Mouse (Mus musculus) left cerebral cortex, postnatal 14 days (tissue): ENCODE results near the gene Macrod1. TPM values are rescaled to one million over a fixed set of nuclear protein-coding genes. Genes with fewer than 3 reads are reported as not detected.
A peak's percentile ranks its signal among the peaks of the same experiment; 100 is the strongest.
"Not testable (repeated sequence)": the region's sequence is repeated elsewhere in the genome, so short reads cannot be mapped to it uniquely, and the experiment has no call there.

Source experiments
- DNase-seq, 2 experiments: peaks; one replicate each; pipeline ENCODE4 v3.0.0; 2021 to 2022; ENCODE audit warnings: low spot score in 2 of 2, mixed read lengths in 1 of 2
- intact Hi-C: fragments of 180-260 bp; cut with DNase I; formaldehyde crosslinking; loops from one replicate; pipeline ENCODE4 v1.15.1; 2025
- total RNA-seq, 2 experiments: library from RNA; stranded (reverse); gene quantifications; 2 replicates each; pipeline ENCODE4 v1.2.3; 2021

The Macrod1 gene
- total RNA-seq, 2 experiments from 2014 or later, result 8.4 to 11.3 TPM

- intact Hi-C loops, result no loop called here
- no peak for DNase-seq
Measured at GRCm38 (mm10) chr19:7072221-7072620, 15.6 kb downstream of the Macrod1 start.

GRCm38 (mm10) chr19:7073997-7074781 lies 17.6 kb downstream of the Macrod1 start:
- intact Hi-C loops, result no loop called here
- DNase-seq, result no peak

DNA sequence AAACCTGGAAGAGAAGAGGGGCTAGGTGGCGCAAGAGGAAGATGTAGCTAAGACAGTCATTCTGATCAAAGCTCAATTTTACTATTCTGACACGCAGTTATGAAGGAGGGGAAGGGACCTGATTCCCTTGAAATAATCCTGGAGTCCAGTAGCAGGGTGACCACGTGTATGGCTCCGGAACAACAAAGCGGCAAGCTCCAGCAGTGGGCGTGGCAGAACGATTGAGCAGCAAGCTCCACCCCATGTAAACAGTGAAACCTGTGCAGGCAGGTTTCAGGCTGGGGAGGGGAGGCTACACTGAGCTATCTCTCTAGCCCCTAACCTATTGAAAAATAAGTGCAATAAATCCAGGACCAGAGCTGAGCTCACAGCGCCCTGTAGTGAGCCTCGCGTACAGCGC lies 18.7 kb downstream of the Macrod1 start:
- DNase-seq, intact Hi-C loops: not testable (repeated sequence)

GRCm38 (mm10) chr19:7077666-7078065 lies 21.1 kb downstream of the Macrod1 start:
- no peak for DNase-seq
- intact Hi-C loops, result no loop called here

DNA sequence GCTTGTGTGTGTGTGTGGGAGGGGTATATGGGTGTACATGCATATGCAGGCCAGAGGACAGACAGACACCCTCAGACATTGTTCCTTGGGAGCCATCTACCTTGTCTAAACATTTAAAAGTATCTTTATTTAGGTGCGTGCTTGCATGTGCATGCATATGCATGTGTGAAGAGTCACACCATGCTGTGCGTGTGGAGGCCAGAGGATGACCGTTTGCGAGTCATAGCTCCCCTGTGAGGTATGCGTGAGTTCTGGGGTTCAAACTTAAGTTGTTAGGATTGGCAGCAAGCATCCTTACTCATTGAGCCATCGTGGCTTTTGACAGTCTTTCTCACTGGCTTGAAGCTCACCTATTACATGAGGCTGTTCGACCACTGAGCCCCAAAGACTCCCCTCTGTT lies 21.7 kb downstream of the Macrod1 start:
- no peak for DNase-seq
- intact Hi-C loops, result no loop called here

DNA sequence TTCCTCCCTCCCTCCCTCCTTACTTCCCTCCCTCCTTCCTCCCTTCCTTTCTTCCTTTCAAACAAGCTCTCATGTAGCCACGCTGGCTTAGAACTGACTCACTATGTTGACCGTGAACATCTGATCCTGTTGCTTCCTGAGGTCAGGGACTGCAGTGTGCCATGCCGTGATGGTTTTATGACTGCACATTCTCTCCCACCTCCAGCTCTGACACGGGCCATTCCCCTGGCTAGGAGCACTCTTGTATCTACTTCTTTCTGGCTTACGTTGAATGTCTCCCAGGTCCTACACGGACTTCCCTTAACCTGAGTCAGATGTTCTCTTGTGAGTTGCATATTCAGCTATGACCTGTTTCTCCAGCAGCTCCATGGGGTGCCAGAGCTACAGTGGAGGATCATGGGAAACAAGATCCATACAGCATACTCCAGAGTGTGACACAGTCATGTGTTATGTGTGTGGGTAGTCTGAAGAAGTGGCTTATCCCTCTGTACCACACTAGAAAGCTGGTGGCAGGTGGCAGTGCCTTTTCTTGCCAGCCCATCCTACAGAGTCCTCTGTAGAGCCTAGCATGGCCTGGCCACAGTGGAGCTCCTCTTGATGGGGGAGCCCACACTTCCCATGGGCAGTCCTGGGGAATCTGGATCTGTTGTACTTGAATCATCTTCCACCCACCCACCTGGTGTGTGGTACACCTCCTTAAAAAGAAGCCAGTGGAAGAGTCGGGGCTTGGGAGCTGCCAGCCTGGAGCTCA lies 25.1 kb downstream of the Macrod1 start:
- peak in 1 of 2 experiments; percentile 71 for DNase-seq
- intact Hi-C loops, result no loop called here

- peak; percentile 40 to 71 for DNase-seq
- intact Hi-C loops, result no loop called here
Measured at GRCm38 (mm10) chr19:7083035-7083794, 26.6 kb downstream of the Macrod1 start.

DNA sequence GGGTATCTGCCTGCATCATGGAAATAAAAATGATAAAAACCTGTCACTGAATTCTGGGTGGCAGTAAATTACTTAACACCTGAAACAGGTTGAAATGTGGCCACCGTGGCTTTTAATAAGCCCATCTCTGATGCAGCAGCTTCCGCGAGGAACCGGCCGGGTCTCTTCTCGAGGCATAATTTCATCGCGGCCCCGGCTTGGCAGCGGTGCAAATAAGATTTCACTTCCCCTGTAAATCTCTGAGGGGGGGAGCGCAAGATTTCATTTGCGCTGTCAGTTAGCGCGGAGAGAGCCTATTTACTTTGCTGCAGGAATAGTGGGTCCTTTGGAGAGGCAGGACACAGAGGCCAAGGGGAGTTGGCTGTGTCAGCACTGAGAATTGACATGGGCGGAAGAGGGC lies 28.1 kb downstream of the Macrod1 start:
- intact Hi-C loops, result no loop called here

DNA sequence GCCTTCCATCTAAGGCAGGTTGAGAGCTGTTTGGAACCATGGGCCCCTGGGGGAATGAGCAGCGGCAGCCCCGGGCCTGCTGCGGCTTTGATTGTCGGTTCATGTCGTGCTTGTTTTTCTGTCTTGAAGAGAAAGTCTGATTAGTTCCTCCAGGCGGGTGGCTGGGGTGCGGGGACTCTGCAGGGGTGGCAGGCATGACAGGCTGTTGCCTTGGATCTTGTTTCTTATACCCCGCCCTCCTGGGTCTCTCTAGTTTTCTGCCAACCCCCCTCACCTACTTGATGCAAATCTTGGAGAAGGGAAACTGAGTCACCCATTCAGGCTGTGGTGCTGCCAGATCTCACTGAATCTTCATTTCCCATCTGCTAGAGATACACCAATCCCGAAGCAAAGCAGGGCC lies 31.9 kb downstream of the Macrod1 start:
- intact Hi-C loops, result no loop called here
- DNase-seq, result no peak

More for the DNA sequence above, 28.1 kb downstream of the Macrod1 start:
- no peak for DNase-seq

DNA sequence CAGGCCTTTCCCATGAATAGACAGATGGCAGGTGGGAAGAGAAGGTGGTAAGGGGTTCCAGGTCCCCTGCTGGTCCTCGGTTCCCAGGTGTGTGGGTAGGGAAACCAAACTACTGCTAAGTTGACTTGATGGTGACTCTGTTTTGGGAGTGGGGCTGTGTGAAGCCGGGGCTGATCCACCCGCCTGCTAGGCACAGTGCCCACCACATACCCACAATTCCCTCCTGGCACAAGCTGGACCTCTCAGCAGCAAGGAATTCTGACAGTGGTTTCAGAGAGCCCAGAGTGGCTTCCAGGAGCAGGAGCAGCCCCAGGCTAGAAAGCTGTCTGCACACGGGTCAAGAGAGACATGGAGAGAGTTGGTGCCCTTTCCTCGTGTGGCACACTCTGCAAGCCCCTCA lies 32.4 kb downstream of the Macrod1 start:
- intact Hi-C loops, result no loop called here
- no peak for DNase-seq

GRCm38 (mm10) chr19:7089842-7090251 lies 33.2 kb downstream of the Macrod1 start:
- no peak for DNase-seq
- intact Hi-C loops, result no loop called here

GRCm38 (mm10) chr19:7090369-7091064 lies 33.9 kb downstream of the Macrod1 start:
- DNase-seq, result peak; percentile 55 to 60
- intact Hi-C loops, result no loop called here

DNA sequence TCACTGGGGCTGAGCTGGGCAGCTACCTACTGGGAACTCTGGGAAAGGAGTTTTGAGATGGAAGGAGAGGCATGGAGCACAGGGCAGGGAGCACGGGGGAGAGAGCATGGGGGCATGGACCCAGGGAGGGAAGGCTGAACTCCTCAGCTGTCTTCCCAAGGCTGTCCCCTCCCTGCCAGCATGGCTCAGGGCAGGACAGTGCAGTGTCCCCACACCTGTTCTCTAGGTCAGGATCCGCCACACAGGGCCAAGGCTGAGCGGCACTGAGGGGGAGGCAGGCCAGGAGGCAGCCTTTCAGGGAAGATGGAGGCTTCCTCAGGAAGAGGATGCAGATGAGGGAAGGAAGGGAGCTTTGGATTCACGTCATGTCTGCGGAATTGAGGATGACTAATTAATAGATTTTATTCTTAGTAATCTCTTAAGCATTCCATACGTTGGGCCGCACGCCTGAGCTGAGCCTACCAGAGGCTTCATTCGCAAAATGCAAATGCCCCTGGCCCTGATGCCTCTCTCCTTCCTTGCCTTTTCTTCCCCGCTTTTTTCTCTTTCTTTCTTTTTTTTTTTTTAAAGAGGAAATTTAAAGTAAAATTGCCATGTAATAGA lies 34.9 kb downstream of the Macrod1 start:
- no peak for DNase-seq
- intact Hi-C loops, result no loop called here

- DNase-seq, result no peak
- intact Hi-C loops, result no loop called here
Measured at GRCm38 (mm10) chr19:7092756-7093155, 36.1 kb downstream of the Macrod1 start.

DNA sequence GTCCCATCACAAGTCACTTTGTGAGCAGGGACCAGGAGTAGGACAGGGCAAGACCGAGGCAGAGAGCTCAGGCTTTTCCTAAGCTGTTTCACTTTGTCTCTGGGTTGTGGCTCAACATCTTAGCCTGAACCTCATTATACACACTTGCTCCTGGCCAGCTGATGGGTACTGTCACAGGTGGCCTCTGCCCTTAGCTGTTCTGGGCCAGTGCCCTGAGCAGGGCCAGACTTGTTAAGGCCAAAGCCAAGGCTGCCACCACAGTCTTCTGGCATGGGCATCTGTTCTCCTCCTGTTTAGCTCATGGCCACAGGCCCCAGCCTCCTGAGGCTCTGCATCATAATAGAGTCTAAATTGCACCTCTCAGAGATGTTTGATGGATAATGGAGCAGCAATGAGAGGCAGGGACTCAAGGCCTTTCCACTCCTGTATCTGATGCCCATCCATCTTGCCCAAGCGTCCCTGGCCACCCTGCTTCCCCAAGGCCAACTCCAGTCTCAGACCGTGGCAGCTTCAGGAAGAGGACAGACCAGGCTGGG lies 43.1 kb downstream of the Macrod1 start:
- intact Hi-C loops, result no loop called here
- DNase-seq, result no peak

GRCm38 (mm10) chr19:7102039-7102438 lies 45.4 kb downstream of the Macrod1 start:
- intact Hi-C loops, result no loop called here

DNA sequence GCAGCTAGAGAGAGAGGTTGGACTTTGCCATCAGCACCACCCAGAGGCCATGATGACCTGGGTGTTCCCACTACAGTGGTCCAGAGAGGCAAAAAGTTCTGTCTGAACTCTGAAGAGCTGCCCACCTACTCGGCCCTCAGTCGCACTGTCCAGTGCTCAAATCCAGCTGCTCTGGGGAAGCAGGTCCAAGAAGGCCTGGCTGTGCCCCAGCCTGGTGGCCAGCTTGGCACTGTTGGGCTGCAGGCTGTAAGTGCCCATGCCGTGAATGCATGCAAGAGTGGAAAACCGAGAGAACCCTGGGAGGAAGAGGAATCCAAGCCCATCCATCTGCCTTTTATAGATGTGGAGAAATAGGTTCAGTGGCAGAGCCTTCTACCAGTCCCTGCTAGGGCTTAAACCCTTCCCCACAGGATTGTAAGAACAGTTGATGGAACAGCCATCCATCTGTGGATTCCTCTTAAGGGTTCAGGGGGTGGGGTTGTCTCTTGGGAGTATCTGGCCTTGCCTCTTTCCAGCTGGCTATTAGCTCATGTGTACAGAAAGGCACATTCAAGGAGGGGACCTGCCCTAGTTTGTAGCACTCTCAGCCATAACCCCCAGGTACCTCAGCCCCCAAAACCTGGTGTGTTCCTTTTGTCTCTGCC lies 46.9 kb downstream of the Macrod1 start:
- no peak for DNase-seq
- intact Hi-C loops, result no loop called here

More at GRCm38 (mm10) chr19:7102039-7102438, 45.4 kb downstream of the Macrod1 start:
- no peak for DNase-seq

DNA sequence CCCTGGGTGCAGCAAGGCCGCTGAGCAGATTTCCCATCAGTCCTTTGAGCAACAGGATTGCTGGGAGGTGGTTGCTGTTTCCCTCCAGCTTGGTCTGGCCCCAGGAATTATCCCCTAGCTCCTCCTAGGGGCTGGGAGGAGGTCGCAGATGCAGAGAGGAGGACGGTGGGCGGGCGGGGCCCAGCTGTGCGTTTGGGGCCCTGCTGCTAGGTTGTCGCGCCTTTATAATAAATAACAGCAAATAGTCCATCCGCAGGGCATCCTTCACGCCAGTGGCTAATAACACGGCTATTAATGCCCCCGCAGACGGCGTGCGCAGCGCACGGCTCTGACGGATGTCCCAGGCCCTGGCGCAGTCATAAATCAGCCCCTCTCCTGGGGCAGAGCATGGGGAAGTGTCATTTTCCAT lies 47.4 kb downstream of the Macrod1 start:
- DNase-seq, result no peak
- intact Hi-C loops, result no loop called here
